Mouse (Mus musculus) cerebral cortex, adult 2 months (tissue): ENCODE measurements around the gene Pnma1.

Experiments
- WGBS: fragments of 180-500 bp; shearing (Covaris S2); methylation state at CpG from one replicate; pipeline ENCODE4 v1.1.7; 2018; 5-methylcytosine and 5-hydroxymethylcytosine counted together

Pnma1 gene

DNA sequence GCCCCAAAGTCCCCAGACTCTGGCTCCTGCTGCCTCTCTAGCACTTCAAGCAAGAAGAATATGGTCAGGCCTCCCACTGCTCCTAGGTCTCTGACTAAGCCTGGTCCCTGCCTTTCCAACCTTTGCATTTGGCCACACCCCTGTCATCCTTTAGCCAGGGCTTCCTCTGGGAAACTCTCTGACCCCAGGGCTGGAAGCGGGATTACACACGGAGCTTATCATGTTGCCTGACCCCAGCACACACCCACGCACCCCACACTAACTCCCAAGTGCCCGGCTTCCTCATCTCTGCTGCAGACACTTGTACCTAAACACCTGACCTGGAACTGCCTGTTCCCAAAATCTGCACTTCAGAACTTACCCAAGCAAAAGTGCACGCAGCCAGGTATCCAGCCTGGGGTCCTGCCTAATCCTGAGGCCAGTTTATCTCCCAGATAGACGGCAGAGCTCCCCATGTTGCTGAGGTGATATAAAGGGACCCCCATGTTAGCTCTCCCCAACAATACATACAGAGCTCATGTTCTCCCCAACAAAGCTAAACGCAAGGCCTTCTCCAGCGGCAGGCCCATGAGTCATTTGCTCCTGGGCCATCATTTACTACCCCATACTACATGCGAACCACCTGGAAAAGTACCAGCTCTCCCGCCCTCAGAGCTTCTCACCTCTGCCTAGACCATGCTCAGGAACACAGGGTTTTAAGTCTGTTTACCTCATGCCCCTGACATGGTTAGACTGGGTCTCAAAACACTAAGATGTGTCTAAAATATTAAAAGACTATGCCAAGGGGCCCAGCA, 30.6 kb upstream of the Pnma1 start:
- WGBS = 75% methylated on average over 10 of the region's 10 CpGs

DNA sequence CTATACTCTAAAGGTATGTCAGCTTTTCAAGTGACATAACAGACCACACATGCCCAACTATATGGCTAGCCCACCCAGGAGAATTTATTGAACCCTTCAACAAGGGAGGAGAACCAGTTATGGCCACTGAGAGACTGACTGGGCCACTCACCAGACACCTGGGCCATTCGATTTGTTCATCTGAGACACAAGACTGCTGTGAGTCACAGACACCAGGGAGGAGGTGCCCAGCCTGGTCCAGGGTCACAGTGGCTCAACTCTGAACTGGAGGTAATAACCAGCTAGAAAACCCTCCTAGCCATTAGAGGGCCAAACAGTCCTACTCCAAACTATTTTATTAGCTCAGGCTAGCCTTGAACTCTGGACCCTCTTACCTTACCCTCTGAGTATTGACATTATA, 29.8 kb upstream of the Pnma1 start:
- WGBS = 91% methylated on average over 1 of the region's 1 CpGs

DNA sequence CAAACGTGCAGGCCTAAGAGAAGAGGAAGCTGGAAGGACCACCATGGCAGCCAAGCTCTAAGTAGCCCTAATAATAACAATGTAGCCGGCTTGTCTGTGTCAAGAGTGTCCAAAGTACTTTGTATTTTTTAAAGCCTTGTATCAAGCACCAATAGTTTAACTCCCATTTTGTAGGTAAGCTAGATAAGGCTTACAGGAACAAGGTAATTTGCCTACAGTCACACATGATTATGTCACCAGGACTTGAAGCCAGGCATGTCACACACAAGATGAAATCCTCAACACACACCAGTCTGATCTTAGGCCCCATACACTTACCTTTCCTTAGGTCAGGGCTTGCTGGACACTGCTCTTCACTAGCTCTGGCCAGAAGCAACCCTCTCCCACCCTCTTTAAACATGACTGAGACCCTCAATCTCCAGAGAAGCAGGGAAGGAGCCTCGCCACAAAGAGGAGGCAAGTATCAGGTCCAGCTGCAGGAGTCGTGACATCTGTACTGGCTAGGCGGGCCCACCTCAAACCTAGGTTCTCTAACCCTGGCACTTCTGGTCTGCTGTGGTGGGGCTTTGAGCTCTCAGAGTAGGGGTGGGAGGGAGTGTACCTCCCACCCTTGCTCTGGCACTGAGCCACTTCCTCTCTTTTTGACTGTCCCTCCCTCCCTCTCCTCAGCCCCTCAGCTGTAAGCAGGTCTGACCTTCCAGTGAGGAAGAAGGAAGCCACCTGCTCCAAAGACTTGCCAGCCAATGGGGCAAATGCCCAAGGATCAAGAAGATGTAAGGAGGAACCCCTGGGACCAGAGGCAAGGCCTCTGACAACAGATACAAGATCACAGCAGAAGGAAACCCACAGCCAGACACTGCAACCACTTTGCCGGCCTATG, 28.8 kb upstream of the Pnma1 start:
- 64% methylated on average over 6 of the region's 6 CpGs for WGBS

DNA sequence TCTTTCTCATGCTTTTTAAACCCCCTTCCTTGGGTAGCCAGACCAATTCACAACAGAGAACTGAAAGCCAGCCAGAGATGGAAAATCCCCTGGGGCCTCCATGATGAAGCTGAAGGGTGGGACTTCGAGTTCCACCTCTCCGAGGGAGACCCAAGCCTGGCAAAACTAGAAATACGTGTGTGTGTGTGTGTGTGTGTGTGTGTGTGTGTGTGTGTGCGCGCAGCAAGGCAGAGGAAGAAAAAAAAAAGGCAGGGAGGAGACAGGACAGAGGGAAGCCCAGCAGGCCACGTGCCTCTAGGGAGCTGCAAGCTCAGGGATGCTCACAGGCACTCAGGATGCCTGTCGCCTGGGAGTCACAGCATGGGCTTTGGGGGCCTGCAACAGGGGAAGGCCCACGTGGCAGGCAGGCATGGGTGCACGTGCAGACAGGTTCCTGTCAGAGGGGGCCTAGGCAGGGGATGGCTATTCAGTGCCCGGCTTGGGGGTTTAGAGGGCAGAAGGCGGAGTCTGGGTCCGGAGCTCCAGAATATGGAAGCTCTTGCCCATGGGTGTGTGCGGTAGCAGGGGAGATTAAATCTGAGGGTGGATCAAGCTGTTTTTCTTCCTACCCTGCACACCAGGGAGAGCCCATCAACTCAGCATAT, 28.0 kb upstream of the Pnma1 start:
- 12% methylated on average over 13 of the region's 13 CpGs for WGBS

DNA sequence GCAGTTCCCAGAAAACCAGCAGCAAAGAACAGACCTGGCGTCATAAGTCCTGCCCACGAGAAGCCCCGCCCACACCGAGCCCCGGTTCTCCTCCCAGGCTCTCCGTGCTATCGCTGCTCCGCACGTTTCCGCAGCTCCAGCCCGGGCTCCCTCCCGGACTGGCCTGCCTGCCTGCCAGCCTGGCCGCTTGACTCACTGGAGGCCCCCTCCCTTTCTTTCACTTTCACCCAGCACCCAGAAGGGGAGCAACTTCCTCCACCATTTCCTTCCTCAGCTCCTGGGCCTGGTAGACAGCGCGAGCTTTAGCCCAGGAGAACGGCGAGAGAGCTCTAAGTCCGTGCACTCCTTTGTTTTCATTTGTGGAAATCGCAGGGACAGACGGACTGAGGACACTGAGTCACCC, 27.4 kb upstream of the Pnma1 start:
- WGBS = 1% methylated on average over 20 of the region's 20 CpGs

DNA sequence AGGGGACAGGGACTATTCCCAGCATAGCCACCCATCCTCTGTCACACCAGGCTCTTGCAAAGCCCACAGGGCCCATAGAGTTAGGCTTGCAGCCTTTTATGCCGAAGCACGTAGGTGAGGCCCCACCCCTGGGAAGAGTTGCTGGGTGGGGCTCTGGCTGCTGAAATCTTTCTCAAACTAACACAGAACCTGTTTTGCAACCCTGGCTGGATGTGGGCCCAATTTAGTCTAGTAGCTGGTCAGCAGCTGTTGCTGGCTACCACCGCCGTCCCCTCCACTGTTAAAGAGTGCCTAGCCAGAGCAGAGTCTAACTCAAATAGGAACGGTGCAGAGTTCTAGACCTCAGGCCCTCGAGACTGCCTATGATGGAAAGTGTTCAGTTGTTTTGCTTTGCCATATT, 26.6 kb upstream of the Pnma1 start:
- 76% methylated on average over 6 of the region's 6 CpGs for WGBS

DNA sequence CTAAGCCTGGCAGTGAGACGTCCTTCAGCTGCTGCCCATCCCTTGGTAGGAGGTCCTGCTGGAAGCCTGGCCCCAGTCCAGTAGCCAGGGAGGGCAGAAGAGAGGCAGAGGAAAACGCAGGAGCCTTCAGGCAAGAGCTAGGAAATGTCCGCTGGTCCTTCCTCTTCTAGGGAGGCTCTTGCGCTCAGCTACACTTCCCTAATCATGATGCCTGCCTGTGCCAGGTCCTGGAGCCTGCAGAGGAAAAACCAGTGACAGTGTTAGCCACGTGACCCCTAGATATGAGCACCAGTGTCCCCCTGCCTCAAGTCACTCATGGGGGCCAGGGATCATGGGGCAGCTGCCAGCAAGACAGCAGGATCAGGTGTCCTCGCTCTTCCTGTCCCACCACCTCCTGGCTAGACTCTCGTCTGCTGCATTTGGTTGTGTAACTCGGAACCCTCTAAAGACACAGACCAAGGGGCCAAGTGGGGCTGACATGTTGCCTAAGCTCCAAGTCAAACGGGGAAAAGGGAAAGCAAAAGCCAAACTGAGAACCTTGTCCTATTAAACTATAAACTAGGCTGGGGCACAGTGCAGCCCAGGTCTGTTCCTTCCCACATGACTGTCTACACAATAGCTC, 26.0 kb upstream of the Pnma1 start:
- 70% methylated on average over 9 of the region's 9 CpGs for WGBS

DNA sequence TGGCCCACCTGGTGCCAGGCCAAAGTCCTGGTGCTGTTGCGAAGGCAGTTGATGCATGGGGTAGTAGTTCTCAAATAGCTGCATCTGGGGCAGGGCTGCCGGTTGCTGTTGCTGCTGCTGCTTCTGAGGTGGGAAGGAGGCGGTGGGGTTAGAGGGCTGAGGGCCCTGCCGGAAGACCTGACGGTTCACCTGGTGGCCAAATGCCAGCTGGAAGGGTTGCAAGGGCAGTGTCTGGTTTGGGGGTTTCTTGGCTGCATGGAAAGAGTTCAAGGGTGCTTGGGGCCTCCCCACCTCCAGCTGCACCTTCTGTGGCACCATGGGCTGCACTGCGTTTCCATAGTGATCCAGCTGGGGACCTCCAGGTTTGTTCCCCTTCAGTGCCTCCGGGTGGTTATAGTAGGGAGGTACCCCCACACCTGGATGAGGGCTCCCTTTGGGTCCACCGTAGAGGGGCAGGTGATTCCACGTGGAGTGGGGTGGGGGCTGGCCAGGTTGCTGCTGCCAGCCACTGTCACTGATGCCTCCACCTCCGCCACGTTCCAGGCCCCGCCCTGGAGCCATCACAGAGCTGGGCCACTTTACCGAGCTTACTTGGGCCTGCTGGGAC, 25.1 kb upstream of the Pnma1 start:
- WGBS = 90% methylated on average over 13 of the region's 13 CpGs

DNA sequence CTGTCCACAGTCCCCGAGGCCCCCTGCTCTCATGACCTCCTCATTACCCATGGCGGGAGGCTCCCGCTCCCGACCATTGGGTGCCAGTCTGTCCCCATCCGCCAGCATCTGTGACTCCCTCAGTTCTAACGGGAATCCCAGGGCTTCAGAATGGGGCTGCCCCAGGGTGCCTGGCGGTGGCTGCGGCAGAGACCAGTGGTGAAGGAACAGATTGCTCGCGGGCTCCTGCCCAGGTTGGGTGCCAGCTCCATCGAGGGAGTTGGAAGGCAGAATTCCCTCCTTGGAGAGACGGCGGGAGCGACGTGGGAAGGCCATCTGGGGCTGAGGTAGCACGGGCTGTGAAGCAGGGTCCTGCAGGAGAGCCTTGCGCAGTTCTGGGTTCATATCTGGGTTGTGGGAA, 24.6 kb upstream of the Pnma1 start:
- WGBS = 68% methylated on average over 17 of the region's 17 CpGs

DNA sequence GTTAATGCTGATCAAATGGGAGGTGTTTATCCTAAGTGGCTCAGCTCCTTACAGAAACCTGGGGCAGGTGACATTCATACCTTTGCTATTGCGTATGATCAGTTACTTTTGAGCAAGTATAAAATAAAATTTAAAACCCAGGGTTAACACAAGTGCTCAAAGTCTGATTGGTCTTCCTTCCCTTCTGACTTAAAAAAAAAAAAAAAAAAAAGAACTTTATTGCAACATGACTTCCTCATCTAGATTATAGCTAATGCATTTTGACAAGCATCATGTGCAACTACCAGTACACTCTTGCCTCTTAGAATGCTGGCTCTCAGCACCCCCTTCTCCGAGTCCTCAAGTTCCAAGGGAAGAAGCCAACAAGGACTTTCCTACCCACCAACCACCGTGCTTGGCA, 23.9 kb upstream of the Pnma1 start:
- WGBS = 96% methylated on average over 3 of the region's 3 CpGs

DNA sequence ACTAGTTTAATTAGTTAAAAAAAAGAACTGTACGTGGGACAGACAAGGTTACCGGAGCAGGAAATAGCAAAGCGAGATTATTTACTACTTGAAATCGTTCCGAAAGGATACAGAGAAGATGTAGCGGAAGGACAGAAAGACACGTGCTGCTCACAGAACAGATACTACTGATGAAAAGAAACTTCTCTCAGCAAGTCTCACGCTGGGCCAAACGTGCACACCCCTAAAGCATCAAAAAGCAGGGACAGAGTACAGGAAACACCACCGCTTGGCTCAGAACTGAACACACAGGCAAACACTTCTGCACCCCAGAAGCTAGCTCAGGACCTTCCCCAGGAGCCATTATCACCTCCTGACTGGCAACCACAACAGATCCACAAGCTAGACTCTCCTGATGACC, 22.3 kb upstream of the Pnma1 start:
- 77% methylated on average over 10 of the region's 10 CpGs for WGBS

DNA sequence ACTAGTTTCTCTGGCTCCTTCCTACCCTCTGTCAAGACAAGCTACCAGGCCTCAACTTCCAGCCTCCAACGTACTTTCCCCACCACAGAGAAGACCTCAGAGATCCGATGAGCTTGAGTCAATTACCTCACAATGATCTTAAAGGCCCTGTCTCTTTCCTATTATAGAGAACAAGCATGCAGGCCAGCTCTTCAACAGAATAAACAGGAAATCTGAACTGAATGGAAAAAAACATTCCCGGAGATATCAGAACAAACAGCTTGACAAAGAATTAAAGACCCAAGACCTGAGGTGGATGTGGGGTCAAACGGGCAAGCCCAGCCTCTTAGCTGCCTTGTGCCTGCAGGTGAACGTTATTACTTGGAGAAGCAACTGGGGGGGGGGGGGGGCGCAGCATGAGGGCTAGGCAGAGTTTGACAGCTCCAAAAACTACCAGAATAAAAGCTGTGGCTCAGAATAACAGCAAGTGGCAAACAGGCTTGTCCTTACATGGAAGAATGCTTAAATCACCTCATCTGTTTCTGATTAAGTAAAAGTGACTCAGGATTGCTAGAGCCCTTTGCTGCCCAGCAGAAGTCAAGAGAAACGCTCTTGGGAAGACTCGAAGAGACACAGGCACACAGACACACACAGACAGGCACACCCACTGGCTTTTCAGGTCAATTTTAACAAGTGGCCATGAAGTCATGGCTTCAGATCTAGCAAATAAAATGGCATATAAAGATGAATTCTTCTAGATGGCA, 17.5 kb upstream of the Pnma1 start:
- WGBS = 54% methylated on average over 8 of the region's 8 CpGs

DNA sequence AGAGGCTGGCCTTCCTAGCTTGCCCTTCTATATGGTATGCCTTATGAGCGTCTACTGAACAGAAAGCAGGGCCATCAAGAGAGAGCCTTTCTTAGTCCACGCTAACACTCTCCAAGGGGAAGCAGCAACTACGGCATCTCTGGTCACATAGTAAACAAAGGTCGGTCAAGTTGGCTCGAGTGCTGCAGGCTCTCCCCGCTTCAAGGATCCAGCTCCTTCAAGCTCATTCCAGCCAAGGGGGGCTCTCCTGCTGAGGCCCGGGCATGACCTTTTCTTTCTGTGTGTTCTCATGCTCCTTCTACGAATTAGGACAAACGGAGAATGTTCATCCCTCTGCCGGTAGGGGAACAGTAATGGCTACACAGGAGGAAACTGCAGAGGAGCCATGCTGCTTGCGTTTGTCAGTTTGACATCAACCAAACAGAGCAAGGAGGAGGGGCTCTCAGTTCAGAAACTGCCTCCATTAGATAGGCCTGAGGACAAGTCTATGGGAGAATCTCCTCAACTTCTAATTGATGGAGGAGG, 15.4 kb upstream of the Pnma1 start:
- 86% methylated on average over 11 of the region's 11 CpGs for WGBS

DNA sequence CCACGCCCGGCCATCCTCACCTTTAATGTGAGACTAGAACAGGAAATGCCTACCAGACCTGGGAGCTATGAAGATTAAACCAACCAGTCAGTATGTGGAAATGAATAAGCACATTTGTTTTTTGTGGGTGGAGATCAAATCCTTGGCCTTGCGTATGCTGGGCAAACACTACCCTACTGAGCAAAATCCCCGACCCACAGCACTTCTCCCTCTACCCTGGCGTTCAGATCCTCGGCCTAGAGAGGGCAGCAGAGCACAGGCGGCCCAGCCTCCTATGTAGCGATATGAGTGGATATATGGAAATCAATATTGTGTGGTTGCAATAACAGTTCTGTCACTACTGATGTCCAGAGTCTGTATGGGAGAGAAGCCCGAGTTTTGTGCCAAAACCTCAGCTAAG, 14.8 kb upstream of the Pnma1 start:
- 87% methylated on average over 9 of the region's 9 CpGs for WGBS

DNA sequence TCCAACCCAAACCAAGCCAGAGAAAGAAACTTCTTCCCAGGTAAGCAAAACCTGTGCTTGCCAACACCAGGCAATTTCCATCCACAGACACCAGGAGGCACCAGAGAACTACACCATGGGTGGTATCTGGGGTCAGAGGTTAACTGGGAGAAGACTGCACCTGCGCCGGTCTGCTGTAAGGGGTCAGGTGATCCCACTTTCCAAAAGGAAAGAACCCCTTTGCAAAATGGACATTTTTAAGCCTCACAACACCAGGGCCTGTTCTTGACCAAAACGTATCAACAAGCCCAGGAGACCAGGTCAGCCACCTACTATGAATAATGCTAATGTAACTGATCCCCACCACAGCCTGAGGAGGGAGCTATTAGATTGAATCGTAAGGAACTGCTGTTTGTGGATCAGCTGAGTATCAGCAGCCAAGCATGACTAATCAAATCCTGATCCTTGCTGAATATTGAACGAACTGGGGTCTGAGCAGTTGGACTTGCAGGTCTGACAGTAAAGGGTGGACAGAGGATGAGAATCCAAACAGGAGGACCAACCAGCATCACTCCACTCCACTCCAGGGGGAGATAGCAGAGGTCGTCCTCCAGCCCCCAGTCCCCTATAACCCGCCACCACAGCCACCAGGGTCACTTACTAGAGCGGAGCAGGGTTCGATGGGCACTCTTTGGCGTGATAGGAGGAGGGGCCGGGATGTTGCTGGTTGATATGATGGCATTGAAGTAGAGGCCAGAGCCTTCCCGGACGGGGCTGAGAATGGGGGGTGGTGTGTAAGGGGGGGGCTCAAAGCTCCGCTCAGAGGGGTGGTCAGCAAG, 13.5 kb upstream of the Pnma1 start:
- WGBS = 81% methylated on average over 14 of the region's 14 CpGs

DNA sequence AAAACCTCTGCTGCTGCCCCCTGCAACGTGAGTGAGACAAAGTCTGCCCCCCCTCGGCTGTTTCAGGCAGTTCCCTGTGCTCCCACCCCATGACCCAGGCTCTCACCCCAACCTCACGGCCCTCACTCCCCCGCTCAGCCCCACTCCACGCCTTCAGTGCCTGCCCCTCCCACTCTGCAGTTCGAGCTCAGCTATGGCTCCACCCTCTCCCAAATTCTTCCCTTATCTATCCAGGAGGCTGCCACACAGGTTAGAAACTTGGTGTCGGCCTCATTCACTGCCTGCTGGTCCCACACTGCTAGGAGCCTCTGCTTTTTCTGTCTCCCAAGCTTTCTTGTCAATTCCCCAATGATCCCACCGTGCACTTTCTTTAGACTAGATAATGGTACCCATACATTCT, 12.8 kb upstream of the Pnma1 start:
- 85% methylated on average over 8 of the region's 8 CpGs for WGBS

DNA sequence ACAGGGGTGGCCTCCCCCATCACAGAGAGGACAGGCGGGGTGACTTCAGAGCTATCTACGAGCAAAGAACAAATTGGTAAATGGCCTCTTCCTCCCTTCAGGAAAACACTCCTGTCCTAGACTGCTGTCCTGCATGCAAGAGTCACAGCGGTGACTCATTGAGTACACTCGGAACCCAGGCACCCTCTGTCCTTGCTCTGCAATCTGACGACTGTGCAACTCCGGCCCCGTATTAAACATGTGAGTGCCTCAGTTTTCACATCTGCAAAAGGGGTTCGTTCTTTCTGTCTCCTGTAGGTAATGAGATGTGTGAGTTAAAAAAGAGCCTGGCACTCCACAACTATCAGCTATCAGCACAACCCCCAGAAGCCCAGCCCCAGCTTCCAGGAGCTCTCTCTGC, 12.2 kb upstream of the Pnma1 start:
- 96% methylated on average over 8 of the region's 8 CpGs for WGBS

DNA sequence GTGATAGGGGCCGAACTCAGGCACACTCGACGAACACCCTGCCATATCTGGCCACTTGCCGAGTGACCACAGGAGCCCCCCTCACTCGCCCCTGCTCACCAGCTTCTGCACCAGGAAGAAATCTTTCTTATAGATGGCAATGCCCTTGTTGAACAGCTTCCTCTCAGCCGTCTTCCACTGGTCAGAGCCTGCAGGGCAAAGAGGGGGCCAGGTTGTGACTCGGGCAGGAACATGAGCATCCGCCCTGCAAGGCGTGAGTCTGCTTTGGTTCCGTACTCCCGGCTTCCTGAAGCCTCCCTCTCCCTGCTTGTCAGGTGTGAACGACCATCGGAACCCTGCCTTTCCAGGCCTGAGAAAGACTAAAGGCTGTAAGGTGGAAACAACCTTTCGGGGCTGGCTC, 9.9 kb upstream of the Pnma1 start:
- 93% methylated on average over 14 of the region's 14 CpGs for WGBS

DNA sequence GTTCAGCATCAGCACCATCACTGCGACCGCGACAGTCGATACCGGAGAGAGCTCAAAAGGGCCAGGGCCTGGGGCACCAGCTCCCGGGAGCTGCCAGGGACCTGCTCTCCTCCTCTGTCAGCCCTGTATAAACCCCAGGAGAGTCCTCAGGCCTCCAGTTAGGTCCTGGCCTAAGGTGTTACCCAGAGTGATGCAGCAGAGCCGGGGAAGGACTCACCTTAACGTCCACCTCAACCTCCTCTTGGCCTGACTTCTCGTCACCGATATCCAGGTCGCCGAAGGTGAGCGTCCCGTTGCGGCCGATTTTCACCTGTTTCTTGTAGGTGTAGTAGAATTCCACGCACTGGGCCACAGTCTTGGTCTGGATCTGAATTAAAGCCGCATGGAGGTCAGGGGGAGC, 7.9 kb upstream of the Pnma1 start:
- 95% methylated on average over 18 of the region's 18 CpGs for WGBS

DNA sequence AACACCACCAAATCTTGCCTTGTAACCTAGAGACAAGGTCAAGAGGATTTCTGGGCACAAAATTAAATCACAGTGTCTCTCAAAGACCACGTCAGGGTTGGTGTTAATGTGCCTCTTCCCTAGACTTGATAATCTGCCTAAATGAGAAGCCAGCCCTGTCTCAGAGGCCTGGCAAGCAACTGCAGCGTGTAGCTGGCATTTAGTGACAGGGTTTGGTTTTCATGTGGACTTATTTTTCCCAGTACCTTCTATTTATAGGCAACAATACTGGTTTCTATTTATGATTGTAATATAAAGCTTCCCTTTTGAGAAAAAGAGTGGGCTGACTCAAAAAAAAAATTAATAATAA, 7.2 kb upstream of the Pnma1 start:
- WGBS = 55% methylated on average over 2 of the region's 2 CpGs
